Mouse (Mus musculus) embryonic facial prominence, embryonic 13.5 days (tissue): Measurements from ENCODE around the gene Bmper. TPM values are rescaled to one million over a fixed set of nuclear protein-coding genes. Genes with fewer than 3 reads are reported as not detected.
A peak's percentile ranks its signal among the peaks of the same experiment; 100 is the strongest.

ENCODE experiments used
- ATAC-seq: fragments of 200-750 bp; cut with Nextera tagmentation; 2 replicates; pipeline ENCODE4 v1.8.0; 2017; ENCODE audit warnings: low read depth; ENCODE audit not compliant: insufficient number of reproducible peaks, insufficient read depth, low FRiP score, low TSS enrichment
- H3K27ac ChIP-seq: fragments of 300-500 bp; sonication (generic); 2 replicates; pipeline ENCODE4 v1.5.1; 2015; ENCODE audit warnings: moderate library complexity, mild to moderate bottlenecking, inconsistent platforms
- H3K27me3 ChIP-seq: fragments of 300-500 bp; sonication (generic); 2 replicates; pipeline ENCODE4 v1.6.1; 2015; ENCODE audit warnings: mild to moderate bottlenecking, inconsistent platforms
- H3K36me3 ChIP-seq: fragments of 300-500 bp; sonication (generic); 2 replicates; pipeline ENCODE4 v1.6.1; 2015; ENCODE audit warnings: mild to moderate bottlenecking, inconsistent platforms
- H3K4me1 ChIP-seq: fragments of 300-500 bp; sonication (generic); 2 replicates; pipeline ENCODE4 v1.6.1; 2015; ENCODE audit warnings: inconsistent platforms
- H3K4me2 ChIP-seq: fragments of 300-500 bp; sonication (generic); 2 replicates; pipeline ENCODE4 v1.6.1; 2015; ENCODE audit warnings: moderate library complexity, mild to moderate bottlenecking, inconsistent platforms
- H3K4me3 ChIP-seq: fragments of 300-500 bp; sonication (generic); 2 replicates; pipeline ENCODE4 v1.5.1; 2015; ENCODE audit warnings: mild to moderate bottlenecking, inconsistent platforms
- H3K9ac ChIP-seq: fragments of 300-500 bp; sonication (generic); 2 replicates; pipeline ENCODE4 v1.6.1; 2015; ENCODE audit warnings: mild to moderate bottlenecking, inconsistent platforms
- H3K9me3 ChIP-seq: fragments of 300-500 bp; sonication (generic); 2 replicates; pipeline ENCODE4 v1.6.1; 2016; ENCODE audit warnings: inconsistent platforms
- WGBS: fragments of 180-500 bp; shearing (Covaris S2); methylation state at CpG from one replicate; pipeline ENCODE4 v1.1.7; 2015; ENCODE audit warnings: mixed read lengths; 5-methylcytosine and 5-hydroxymethylcytosine counted together
- polyA plus RNA-seq: library from polyadenylated mRNA; unstranded; fragments of >200 nt; fragmentation: Nextera tagmentation; extraction: Ambion mirVana; gene quantifications from 2 replicates; pipeline ENCODE4 v1.2.1, GENCODE M21; 2015

Bmper gene
- polyA plus RNA-seq, 1 experiment from 2014 or later, result 10.8 TPM

DNA sequence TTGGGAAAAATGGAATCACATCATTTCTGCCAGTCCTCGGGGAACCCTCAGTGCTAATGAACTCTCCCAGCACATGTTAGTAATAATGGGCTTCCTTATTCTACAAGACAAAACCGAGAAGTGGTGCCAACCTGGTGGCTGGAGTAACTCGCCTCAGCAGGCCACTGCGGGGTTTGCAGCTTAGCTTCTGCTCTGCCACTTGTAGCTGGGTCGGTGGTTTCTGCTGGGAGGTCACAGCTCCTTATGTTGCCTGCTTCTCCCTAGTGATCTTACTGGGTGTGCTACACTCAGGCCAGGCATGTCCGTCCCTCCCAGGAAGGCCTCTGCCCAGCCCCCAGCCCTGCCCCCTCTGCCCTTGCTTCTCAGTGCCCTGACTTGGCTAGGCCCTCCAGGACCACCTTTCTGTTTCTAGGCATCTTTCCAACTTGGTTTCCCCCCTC is 155.9 kb downstream of the Bmper start:
- no peaks in the 10 kb centered on the region for H3K27me3 ChIP-seq
- peak overlapping the region; percentile 18; the same call in 1 of the 2 replicates for H3K4me2 ChIP-seq
- WGBS, result 24% methylated on average over 6 of the region's 6 CpGs
- H3K9ac ChIP-seq, result no peak overlapping the region
- no peaks in the 10 kb centered on the region for H3K36me3 ChIP-seq
- ATAC-seq, result peak; percentile 43; the same call in 1 of the 2 replicates
- no peaks in the 10 kb centered on the region for H3K9me3 ChIP-seq
- peaks cover 24% of the 10 kb centered on the region for H3K4me1 ChIP-seq
- no peak overlapping the region for H3K4me3 ChIP-seq
- peak overlapping the region; percentile 81 for H3K27ac ChIP-seq

DNA sequence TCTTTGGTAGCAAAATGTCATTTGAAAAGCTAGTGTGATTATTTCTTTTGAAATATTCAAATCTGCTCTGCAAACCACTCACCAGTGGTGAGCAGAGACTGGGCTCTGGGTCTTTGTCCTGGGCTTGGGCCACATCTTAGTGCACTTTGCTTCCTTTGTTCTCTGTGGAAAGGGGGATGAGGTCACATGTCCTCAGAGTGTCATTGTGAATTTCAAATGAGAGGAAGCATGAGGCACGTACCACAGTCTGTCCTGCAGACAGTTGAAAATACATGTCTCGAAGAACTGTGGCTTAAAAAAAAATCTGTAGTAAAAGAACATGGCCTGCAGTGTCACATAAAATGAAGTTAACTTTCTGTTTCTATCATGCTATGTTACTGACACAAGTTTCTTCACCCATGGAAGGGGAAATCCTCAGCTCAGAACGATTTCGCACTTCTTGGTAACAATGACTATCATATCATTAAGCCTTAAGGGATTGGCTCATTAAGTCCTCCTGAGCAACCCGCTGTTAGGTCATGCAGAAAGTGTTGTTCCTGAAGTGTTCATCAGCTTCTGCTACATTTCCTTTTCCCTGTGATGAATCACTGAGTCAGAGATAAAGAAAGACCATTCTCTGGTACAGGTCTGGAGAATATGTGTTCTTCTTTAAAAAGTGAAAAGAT is 157.4 kb downstream of the Bmper start:
- no peak overlapping the region for H3K4me2 ChIP-seq
- no peaks in the 10 kb centered on the region for H3K9me3 ChIP-seq
- no peaks in the 10 kb centered on the region for H3K27me3 ChIP-seq
- no peak overlapping the region for H3K9ac ChIP-seq
- H3K4me1 ChIP-seq, result peaks cover 36% of the 10 kb centered on the region
- no peak overlapping the region for H3K4me3 ChIP-seq
- 71% methylated on average over 5 of the region's 5 CpGs for WGBS
- no peaks in the 10 kb centered on the region for H3K36me3 ChIP-seq
- no peak for ATAC-seq
- no peak overlapping the region for H3K27ac ChIP-seq

DNA sequence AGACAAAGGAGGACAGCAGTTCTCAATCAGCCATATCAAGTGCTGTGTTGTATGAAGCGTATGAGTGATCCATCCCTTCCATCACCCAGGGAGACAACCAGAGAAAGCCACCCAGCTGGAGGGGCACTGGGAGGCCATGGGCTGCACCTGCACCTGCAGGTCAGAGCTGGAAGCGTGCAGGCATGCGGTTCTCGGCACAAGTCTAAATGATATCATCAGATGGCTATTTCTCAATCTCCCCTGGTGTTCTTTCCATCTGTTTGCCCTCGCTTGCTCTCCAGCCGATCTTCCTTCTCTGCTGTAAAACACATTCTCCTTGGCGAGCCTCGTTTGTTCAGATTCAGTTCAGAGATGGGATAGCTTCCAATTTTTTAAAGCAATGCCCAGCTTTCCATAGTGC is 160.4 kb downstream of the Bmper start:
- ATAC-seq, result no peak
- no peaks in the 10 kb centered on the region for H3K36me3 ChIP-seq
- WGBS, result 84% methylated on average over 8 of the region's 8 CpGs

DNA sequence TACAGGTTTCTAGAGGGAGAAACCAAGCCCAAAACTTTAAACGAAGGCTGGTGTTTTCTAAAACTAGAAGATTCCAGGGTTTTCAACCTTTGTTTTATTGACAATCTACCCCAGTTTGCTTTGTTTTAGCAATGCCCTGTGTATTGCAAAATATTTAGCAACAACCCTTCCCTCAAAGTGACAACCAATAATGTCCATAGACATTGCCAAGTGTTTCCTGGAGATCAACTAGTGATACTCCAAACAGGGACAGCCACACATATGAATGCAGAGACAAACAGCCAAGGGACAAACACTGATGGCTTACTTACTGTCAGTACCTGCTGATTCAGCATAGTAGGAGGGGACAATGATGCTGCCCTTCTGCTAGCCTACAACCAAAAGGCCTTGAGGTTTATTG is 161.0 kb downstream of the Bmper start:
- WGBS, result 83% methylated on average over 1 of the region's 1 CpGs
- Histone ChIP-seq H3K9me3 (no peaks in the 10 kb centered on the region), H3K9ac (no peak overlapping the region), H3K27me3 (no peaks in the 10 kb centered on the region), H3K4me2 (no peak overlapping the region), H3K4me1 (peaks cover 34% of the 10 kb centered on the region), H3K27ac (no peak overlapping the region), H3K4me3 (no peak overlapping the region), H3K36me3 (no peaks in the 10 kb centered on the region)
- ATAC-seq, result no peak

More for the DNA sequence above, 160.4 kb downstream of the Bmper start:
- H3K9ac ChIP-seq, result no peak overlapping the region
- no peaks in the 10 kb centered on the region for H3K9me3 ChIP-seq
- H3K27ac ChIP-seq, result no peak overlapping the region
- no peaks in the 10 kb centered on the region for H3K27me3 ChIP-seq
- H3K4me3 ChIP-seq, result no peak overlapping the region
- peaks cover 39% of the 10 kb centered on the region for H3K4me1 ChIP-seq
- H3K4me2 ChIP-seq, result no peak overlapping the region

DNA sequence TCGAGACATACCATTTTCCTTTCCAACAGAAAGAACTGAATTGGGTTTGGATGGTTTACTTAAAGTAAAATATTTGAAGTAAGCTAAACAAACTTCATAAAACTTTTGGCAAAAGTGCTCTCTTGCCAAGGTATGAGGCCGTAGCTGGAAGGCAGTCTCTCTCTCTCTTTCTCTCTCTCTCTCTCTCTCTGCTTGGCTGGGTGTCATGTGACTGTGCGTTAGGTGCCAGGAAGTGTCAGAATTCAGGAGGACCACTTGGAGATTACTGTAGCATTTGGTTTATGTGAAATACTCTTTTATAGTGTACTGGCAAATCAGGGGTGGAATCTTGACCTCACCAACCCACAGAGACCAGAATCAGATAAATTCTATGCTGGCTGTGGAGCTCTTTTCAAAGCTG is 162.0 kb downstream of the Bmper start:
- Histone ChIP-seq H3K4me2 (no peak overlapping the region), H3K9ac (no peak overlapping the region), H3K4me3 (no peak overlapping the region), H3K4me1 (peaks cover 25% of the 10 kb centered on the region; the same call in 1 of the 2 replicates), H3K27me3 (no peaks in the 10 kb centered on the region), H3K9me3 (no peaks in the 10 kb centered on the region), H3K27ac (no peak overlapping the region), H3K36me3 (no peaks in the 10 kb centered on the region)
- no peak for ATAC-seq
- WGBS, result 56% methylated on average over 3 of the region's 3 CpGs

DNA sequence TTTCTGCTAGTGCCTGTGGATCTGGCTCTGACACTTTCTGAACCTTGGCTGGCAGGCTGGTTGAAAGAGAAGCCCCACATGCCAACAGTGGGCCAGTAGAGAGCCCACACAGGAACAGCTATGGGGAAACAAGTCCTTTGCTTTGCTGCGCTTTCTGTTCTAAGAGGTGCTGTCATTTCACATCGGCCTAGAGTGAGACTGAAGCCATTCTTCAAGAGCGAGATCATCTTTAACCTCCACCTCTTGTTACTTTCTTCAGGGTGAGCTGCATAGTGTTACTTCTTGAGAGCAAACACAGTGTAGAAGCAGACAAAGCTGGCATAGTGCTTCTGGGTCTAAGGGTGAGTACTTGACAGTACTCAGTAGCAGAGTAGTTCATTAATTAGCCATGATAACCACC is 163.3 kb downstream of the Bmper start:
- H3K9me3 ChIP-seq, result no peaks in the 10 kb centered on the region
- no peaks in the 10 kb centered on the region for H3K27me3 ChIP-seq
- WGBS, result 53% methylated on average over 3 of the region's 3 CpGs
- no peaks in the 10 kb centered on the region for H3K36me3 ChIP-seq
- H3K4me1 ChIP-seq, result peaks cover 25% of the 10 kb centered on the region; the same call in 1 of the 2 replicates
- H3K27ac ChIP-seq, result 0 out of 2 replicates have a peak overlapping the region, but pooled peaks have one; percentile 1
- ATAC-seq, result no peak
- H3K9ac ChIP-seq, result no peak overlapping the region
- H3K4me3 ChIP-seq, result no peak overlapping the region
- H3K4me2 ChIP-seq, result no peak overlapping the region

DNA sequence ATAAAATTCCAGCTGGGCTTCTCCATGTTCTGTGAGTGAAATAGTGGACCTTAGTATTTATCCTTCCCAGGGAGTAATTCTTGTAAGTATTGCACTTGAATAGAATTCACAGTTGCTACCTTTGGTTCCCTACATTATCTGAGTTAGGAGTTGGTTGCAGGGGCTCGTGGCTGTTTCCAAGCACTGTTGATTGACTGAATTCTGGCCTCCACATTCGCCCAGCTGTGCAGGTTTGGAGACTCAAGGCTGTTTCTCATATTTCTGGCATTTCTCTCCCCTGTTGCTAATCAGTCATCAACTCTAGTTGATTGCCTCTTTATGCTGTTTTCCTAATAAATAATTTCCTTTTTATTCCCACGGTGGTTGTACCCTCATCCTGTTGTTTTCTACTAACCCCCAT is 167.2 kb downstream of the Bmper start:
- Histone ChIP-seq H3K27me3 (no peaks in the 10 kb centered on the region), H3K4me2 (no peak overlapping the region), H3K4me1 (peaks cover 14% of the 10 kb centered on the region; the same call in 1 of the 2 replicates), H3K9ac (no peak overlapping the region), H3K27ac (no peak overlapping the region), H3K4me3 (no peak overlapping the region), H3K9me3 (no peaks in the 10 kb centered on the region), H3K36me3 (no peaks in the 10 kb centered on the region)
- 67% methylated on average over 3 of the region's 3 CpGs for WGBS
- ATAC-seq, result no peak

DNA sequence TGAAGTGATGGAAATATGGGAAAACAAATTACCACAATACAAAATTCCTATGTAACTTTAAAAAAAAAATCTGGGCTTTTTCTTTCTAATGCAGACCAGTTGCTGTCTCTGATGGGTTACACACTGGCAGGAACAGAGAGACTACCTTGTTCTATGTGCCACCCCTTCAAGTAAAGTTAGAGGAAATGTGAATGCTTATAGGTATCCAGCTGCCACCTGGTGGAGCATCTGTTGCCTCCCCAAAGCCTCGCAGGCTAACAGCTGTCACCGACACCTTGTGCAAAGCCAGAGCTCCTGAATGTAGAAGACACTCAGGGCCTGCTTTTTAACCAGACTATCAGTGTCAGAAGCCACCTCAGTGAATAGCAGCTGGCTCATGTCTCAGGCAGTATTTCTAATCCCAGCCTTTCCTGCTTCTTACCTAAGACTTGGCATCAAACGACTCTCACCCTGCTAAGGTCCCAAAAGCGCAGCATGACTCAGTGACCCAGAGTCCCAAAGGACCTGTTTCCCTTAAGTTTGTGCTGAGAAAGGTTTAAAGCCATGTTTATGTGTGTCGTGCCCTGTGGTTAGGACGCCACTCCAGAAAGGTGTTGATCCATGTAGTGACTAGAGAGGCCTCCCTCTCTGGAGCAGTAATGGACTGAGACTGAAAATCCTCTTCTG is 171.9 kb downstream of the Bmper start:
- Histone ChIP-seq H3K9ac (no peak overlapping the region), H3K27me3 (no peaks in the 10 kb centered on the region), H3K4me2 (no peak overlapping the region), H3K4me1 (0 out of 2 replicates have a peak, but pooled peaks cover 2% of the 10 kb centered on the region), H3K27ac (no peak overlapping the region), H3K36me3 (no peaks in the 10 kb centered on the region), H3K4me3 (no peak overlapping the region), H3K9me3 (no peaks in the 10 kb centered on the region)
- ATAC-seq, result no peak
- 71% methylated on average over 6 of the region's 6 CpGs for WGBS

DNA sequence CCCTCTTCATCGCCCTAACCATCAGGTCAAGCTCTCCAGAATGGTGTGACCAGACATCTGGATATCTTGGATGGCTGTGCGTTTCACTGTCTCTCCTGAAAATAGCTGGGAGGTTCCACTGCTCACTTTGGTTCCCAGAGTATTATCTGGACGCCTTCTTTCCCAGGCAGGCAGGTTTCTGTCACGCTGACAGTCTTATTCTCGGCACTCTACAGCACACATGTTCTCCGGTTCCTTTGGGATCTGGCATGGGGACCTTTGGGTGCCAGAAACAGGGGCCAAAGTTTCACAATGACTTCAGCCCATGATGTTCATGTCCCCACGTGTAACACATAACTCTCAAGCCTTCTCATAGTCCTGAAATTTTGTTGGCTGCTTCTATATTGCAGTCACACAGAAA is 173.3 kb downstream of the Bmper start:
- Histone ChIP-seq H3K27me3 (no peaks in the 10 kb centered on the region), H3K36me3 (no peaks in the 10 kb centered on the region), H3K9ac (no peak overlapping the region), H3K4me3 (no peak overlapping the region), H3K4me1 (0 out of 2 replicates have a peak, but pooled peaks cover 2% of the 10 kb centered on the region), H3K27ac (no peak overlapping the region), H3K4me2 (no peak overlapping the region), H3K9me3 (no peaks in the 10 kb centered on the region)
- no peak for ATAC-seq
- WGBS, result 86% methylated on average over 7 of the region's 7 CpGs

DNA sequence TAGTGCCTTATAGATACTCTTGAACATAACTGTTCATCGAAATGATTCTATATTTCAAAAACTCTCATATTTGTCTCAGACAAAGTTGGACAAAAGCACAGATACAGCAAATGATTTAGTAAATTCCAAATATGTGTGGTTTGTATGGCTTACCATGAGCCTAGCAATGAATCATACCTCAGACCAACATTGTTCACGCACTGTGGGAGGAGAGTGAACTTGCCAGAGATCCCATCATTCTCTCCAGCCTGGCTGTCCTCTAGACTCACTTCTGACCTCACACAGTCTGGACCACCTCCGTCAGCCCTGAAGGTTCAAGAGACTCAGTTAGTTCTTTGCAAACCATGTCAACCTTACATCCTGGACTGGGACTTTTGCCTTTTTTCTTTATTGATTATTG is 175.0 kb downstream of the Bmper start:
- no peak for ATAC-seq
- Histone ChIP-seq H3K4me2 (no peak overlapping the region), H3K27ac (no peak overlapping the region), H3K27me3 (no peaks in the 10 kb centered on the region), H3K9me3 (no peaks in the 10 kb centered on the region), H3K36me3 (no peaks in the 10 kb centered on the region), H3K4me1 (0 out of 2 replicates have a peak, but pooled peaks cover 2% of the 10 kb centered on the region), H3K9ac (no peak overlapping the region), H3K4me3 (no peak overlapping the region)
- WGBS, result 96% methylated on average over 3 of the region's 3 CpGs

DNA sequence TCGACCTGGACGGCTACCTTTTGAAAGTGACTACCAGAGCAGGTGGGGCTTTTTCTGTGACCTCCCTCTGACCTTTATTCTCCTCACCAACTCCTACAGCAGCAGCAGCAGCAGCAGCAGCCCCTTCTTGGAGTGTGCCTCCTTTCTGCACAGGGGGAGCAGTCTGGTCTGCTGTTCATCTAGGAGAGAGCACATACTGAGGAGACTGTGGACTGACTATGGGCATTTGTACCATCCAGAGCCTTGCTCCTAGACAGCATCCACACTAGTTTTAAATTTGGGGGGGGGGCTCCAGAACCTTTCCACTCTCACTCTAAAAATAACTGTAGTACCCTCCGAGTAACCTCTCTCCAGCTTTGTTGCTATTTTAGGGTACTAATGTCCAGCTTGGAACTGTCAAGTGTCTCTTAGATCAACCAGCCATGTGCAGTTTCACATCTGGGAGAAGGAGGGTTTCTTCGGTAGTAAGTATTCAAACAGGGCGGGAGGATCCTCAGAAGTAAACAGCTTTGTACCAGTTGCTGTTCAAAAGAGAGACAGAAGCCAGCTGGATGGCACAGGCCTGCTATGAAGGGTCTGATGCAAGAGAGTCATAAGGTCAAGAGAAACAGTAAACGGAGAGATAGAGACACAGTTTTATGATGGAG is 176.9 kb downstream of the Bmper start:
- Histone ChIP-seq H3K4me2 (no peak overlapping the region), H3K9ac (no peak overlapping the region), H3K4me1 (0 out of 2 replicates have a peak, but pooled peaks cover 2% of the 10 kb centered on the region), H3K4me3 (no peak overlapping the region), H3K36me3 (no peaks in the 10 kb centered on the region), H3K27me3 (no peaks in the 10 kb centered on the region), H3K27ac (no peak overlapping the region), H3K9me3 (no peaks in the 10 kb centered on the region)
- 69% methylated on average over 6 of the region's 6 CpGs for WGBS
- ATAC-seq, result no peak
